Mouse (Mus musculus): ENCODE data around the gene Myo5a.

GRCm38 (mm10) chr9:75219942-75220341 is 149.1 kb downstream of the Myo5a start:
- TF ChIP-seq CTCF (conservative IDR thresholded peaks at IDR 0.05; ENCODE audit: insufficient read depth, insufficient read length, low read depth, low read length) (no peak), POLR2A (IDR thresholded peaks at IDR 0.05; ENCODE audit: low read depth, low read length) (no peak)
